Mouse (Mus musculus): ENCODE data around the gene Rtp2.

GRCm38 (mm10) chr16:23901411-23901810 lies 30.8 kb downstream of the Rtp2 start:
- no peak for TF ChIP-seq CTCF (IDR thresholded peaks at IDR 0.05; ENCODE audit: borderline replicate concordance, insufficient read depth, low read length)
- TF ChIP-seq POLR2A (IDR thresholded peaks at IDR 0.05; ENCODE audit: low read depth, low read length): no peak

Measured in embryonic fibroblast, embryonic 13.5 days (primary cell).